Mouse (Mus musculus) midbrain, embryonic 11.5 days (tissue): Measurements from ENCODE around the gene Ranbp17. TPM values are rescaled to one million over a fixed set of nuclear protein-coding genes. Genes with fewer than 3 reads are reported as not detected.

Source experiments
- ATAC-seq: fragments of 200-750 bp; cut with Nextera tagmentation; 2 replicates; pipeline ENCODE4 v1.8.0; 2017; ENCODE audit warnings: moderate TSS enrichment, moderate library complexity; ENCODE audit not compliant: low FRiP score
- DNase-seq: peaks from one replicate; pipeline ENCODE4 v3.0.0; 2015; ENCODE audit warnings: low spot score; ENCODE audit errors: missing footprints
- H3K27ac ChIP-seq: fragments of 300-500 bp; sonication (generic); 2 replicates; pipeline ENCODE4 v1.5.1; 2014; ENCODE audit warnings: low read depth, low read length
- H3K27me3 ChIP-seq: fragments of 300-500 bp; sonication (generic); 2 replicates; pipeline ENCODE4 v1.6.1; 2014; ENCODE audit warnings: mild to moderate bottlenecking, low read length, moderate library complexity, mixed read lengths; ENCODE audit not compliant: control insufficient read depth, insufficient read depth
- H3K36me3 ChIP-seq: fragments of 300-500 bp; sonication (generic); 2 replicates; pipeline ENCODE4 v1.6.1; 2014; ENCODE audit warnings: mild to moderate bottlenecking, low read length, moderate library complexity, mixed read lengths; ENCODE audit not compliant: control insufficient read depth, insufficient read depth
- H3K4me1 ChIP-seq: fragments of 300-500 bp; sonication (generic); 2 replicates; pipeline ENCODE4 v1.6.1; 2014; ENCODE audit warnings: low read length; ENCODE audit not compliant: control insufficient read depth, insufficient read depth
- H3K4me2 ChIP-seq: fragments of 300-500 bp; sonication (generic); 2 replicates; pipeline ENCODE4 v1.6.1; 2014; ENCODE audit warnings: mild to moderate bottlenecking, moderate library complexity
- H3K4me3 ChIP-seq: fragments of 300-500 bp; sonication (generic); 2 replicates; pipeline ENCODE4 v1.5.1; 2014; ENCODE audit warnings: low read depth, low read length
- H3K9ac ChIP-seq: fragments of 300-500 bp; sonication (generic); 2 replicates; pipeline ENCODE4 v1.6.1; 2014; ENCODE audit warnings: low read length
- H3K9me3 ChIP-seq: fragments of 300-500 bp; sonication (generic); 2 replicates; pipeline ENCODE4 v1.6.1; 2016; ENCODE audit warnings: low read length; ENCODE audit not compliant: control insufficient read depth
- WGBS: fragments of 180-500 bp; shearing (Covaris S2); extraction: QIAGEN DNeasy Blood & Tissue Kit; methylation state at CpG from one replicate; pipeline ENCODE4 v1.1.7; 2014; 5-methylcytosine and 5-hydroxymethylcytosine counted together
- polyA plus RNA-seq: library from polyadenylated mRNA; unstranded; fragments of >200 nt; fragmentation: Nextera tagmentation; extraction: Ambion mirVana; gene quantifications from 2 replicates; pipeline ENCODE4 v1.2.1, GENCODE M21; 2014

Ranbp17 gene
- polyA plus RNA-seq, 1 experiment from 2014 or later, result 14.8 TPM

DNA sequence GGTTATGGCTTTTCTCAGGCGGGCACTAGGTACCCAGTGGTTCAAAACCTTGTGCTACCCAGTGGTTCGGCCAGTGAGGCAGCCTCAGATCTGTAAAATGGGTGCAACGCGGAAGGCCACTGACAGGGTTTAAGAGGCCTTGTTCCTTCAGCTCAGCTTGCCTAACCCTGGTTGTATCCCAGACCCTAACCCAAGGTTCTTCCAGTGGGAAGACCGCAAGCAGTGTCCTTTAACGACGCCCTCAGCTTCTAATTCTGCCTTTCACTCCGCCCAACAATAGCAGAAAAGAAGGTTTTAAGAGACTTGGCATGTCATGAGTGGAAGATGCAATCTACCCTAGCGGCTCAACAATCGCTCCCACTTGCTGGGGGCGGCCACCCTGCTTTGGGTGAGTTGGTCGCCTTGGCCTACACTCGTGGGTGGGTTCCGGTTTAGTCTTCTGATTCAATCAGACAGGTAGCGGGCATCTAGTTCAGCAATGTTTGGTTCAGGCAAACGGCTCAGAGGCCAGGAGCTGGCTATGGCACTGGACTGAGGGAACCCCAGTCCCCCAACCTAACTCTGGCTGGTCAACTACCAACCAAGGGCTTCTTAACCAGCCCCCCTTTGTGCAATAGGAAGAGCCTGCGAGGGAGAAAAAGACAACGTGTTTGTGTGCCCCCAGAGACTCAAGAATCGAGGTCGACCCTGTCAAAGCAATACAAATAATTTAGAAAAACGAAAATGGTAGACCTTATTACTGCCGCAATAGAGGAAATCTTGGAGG, 315.0 kb downstream of the Ranbp17 start:
- H3K9me3 ChIP-seq, result no peaks in the 10 kb centered on the region; the same call in 1 of the 2 replicates
- H3K9ac ChIP-seq, result no peak overlapping the region
- 19% methylated on average over 22 of the region's 22 CpGs for WGBS
- H3K27ac ChIP-seq, result no peak overlapping the region
- no peak overlapping the region for H3K4me3 ChIP-seq
- no peaks in the 10 kb centered on the region for H3K36me3 ChIP-seq
- H3K4me1 ChIP-seq, result peaks cover 28% of the 10 kb centered on the region
- no peak overlapping the region for H3K4me2 ChIP-seq
- ATAC-seq (no peak), DNase-seq (peak; percentile 93)
- H3K27me3 ChIP-seq, result peaks cover 90% of the 10 kb centered on the region

- H3K27ac ChIP-seq, result no peak overlapping the region
- H3K4me3 ChIP-seq, result no peak overlapping the region
- H3K4me2 ChIP-seq, result no peak overlapping the region
- WGBS, result 11% methylated on average over 15 of the region's 15 CpGs
- ATAC-seq (no peak), DNase-seq (peak; percentile 95)
- no peak overlapping the region for H3K9ac ChIP-seq
- H3K27me3 ChIP-seq, result peaks cover 89% of the 10 kb centered on the region
- H3K9me3 ChIP-seq, result no peaks in the 10 kb centered on the region; the same call in 1 of the 2 replicates
- H3K36me3 ChIP-seq, result no peaks in the 10 kb centered on the region
- H3K4me1 ChIP-seq, result peaks cover 22% of the 10 kb centered on the region
Measured at GRCm38 (mm10) chr11:33197673-33198072, 315.9 kb downstream of the Ranbp17 start.

GRCm38 (mm10) chr11:33197133-33197514, 316.4 kb downstream of the Ranbp17 start:
- Histone ChIP-seq H3K27me3 (peaks cover 83% of the 10 kb centered on the region), H3K9me3 (no peaks in the 10 kb centered on the region; the same call in 1 of the 2 replicates), H3K4me3 (no peak overlapping the region), H3K36me3 (no peaks in the 10 kb centered on the region), H3K27ac (no peak overlapping the region), H3K4me2 (no peak overlapping the region), H3K9ac (no peak overlapping the region), H3K4me1 (peaks cover 18% of the 10 kb centered on the region)
- 24% methylated on average over 13 of the region's 13 CpGs for WGBS
- DNase-seq (peak; percentile 92), ATAC-seq (no peak)

DNA sequence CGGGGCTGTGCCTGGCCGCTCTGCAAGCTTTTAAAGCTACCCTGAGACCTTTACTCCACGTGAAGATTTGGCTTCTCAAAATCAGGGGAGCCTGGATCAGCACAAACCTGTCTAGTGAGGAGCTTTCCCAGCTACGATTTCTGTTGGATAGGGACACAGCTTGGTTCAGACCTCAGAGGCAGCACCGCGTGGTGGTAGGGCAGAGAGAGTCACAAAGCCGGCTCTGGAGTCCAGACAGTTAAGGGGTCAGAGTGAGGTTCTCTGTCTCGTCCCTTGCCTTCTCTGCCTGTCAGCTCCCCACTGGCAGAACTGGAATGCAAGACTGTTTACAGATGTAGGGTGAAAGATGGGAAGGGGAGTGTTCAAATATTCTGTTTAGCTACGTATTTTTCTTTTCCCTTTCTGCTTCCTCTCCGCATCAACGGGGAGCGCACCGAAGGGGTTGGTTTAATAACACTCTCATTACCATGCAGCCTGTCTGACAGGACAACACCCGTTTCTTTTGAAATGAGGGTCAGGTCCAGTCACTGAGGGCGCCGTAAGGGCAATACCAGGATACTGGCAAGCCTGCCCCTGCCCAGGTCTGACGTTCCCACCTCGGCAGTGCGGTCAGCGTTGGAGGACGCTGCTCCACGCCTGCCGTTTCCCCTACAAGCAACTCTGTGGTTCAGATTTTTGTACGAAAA, 317.0 kb downstream of the Ranbp17 start:
- H3K27me3 ChIP-seq, result peaks cover 79% of the 10 kb centered on the region
- H3K4me1 ChIP-seq, result peaks cover 18% of the 10 kb centered on the region
- peak; percentile 97 for DNase-seq
- no peaks in the 10 kb centered on the region; the same call in 1 of the 2 replicates for H3K9me3 ChIP-seq
- WGBS, result 7% methylated on average over 24 of the region's 24 CpGs
- no peak overlapping the region for H3K4me2 ChIP-seq
- H3K36me3 ChIP-seq, result no peaks in the 10 kb centered on the region
- H3K9ac ChIP-seq, result no peak overlapping the region
- no peak overlapping the region for H3K27ac ChIP-seq
- no peak for ATAC-seq
- H3K4me3 ChIP-seq, result no peak overlapping the region

GRCm38 (mm10) chr11:33195531-33196446, 317.8 kb downstream of the Ranbp17 start:
- peaks cover 75% of the 10 kb centered on the region for H3K27me3 ChIP-seq
- H3K4me1 ChIP-seq, result peaks cover 11% of the 10 kb centered on the region
- no peak overlapping the region for H3K4me2 ChIP-seq
- no peaks in the 10 kb centered on the region; the same call in 1 of the 2 replicates for H3K9me3 ChIP-seq
- no peak overlapping the region for H3K4me3 ChIP-seq
- peak; percentile 90 for DNase-seq
- WGBS, result 5% methylated on average over 25 of the region's 25 CpGs
- ATAC-seq, result no peak; the same call in 1 of the 2 replicates
- H3K27ac ChIP-seq, result no peak overlapping the region
- no peak overlapping the region for H3K9ac ChIP-seq
- H3K36me3 ChIP-seq, result no peaks in the 10 kb centered on the region

- H3K27ac ChIP-seq, result no peak overlapping the region
- H3K4me3 ChIP-seq, result no peak overlapping the region
- no peaks in the 10 kb centered on the region; the same call in 1 of the 2 replicates for H3K9me3 ChIP-seq
- peaks cover 4% of the 10 kb centered on the region for H3K4me1 ChIP-seq
- 16% methylated on average over 7 of the region's 7 CpGs for WGBS
- H3K9ac ChIP-seq, result no peak overlapping the region
- no peak overlapping the region for H3K4me2 ChIP-seq
- DNase-seq, result peak; percentile 93
- peaks cover 67% of the 10 kb centered on the region for H3K27me3 ChIP-seq
- ATAC-seq, result no peak
- H3K36me3 ChIP-seq, result no peaks in the 10 kb centered on the region
Measured at GRCm38 (mm10) chr11:33195061-33195460, 318.5 kb downstream of the Ranbp17 start.

GRCm38 (mm10) chr11:33193695-33194094, 319.9 kb downstream of the Ranbp17 start:
- Histone ChIP-seq H3K4me2 (peak overlapping the region; percentile 32; the same call in 1 of the 2 replicates), H3K4me3 (no peak overlapping the region), H3K4me1 (peaks cover 3% of the 10 kb centered on the region; the same call in 1 of the 2 replicates), H3K9ac (no peak overlapping the region), H3K9me3 (no peaks in the 10 kb centered on the region; the same call in 1 of the 2 replicates), H3K36me3 (no peaks in the 10 kb centered on the region), H3K27ac (no peak overlapping the region), H3K27me3 (peaks cover 57% of the 10 kb centered on the region)
- ATAC-seq (peak; percentile 83), DNase-seq (peak; percentile 94)
- WGBS, result 1% methylated on average over 10 of the region's 12 CpGs

DNA sequence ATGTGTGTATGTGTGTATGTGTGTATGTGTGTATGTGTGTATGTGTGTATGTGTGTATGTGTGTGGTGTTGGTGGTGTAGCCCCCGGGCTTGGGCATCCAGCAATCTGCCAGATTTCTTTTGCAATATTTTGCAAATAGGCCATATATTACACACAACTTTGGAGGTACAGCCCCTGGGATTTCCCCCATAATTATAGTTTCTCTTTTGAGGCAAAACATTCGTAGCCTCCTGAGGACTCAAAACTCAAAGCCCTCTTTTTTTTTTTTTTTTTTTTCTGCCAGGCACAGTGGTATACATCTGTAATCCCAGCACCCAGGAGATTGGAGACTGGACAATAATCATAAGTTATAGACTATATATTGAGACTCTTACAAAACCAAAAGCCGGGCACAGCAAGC, 331.7 kb downstream of the Ranbp17 start:
- no peak overlapping the region for H3K9ac ChIP-seq
- no peak overlapping the region for H3K27ac ChIP-seq
- H3K36me3 ChIP-seq, result no peaks in the 10 kb centered on the region
- WGBS, result 85% methylated on average over 3 of the region's 3 CpGs
- H3K27me3 ChIP-seq, result no peaks in the 10 kb centered on the region; the same call in 1 of the 2 replicates
- no peaks in the 10 kb centered on the region for H3K9me3 ChIP-seq
- DNase-seq (no peak), ATAC-seq (no peak)
- no peak overlapping the region for H3K4me2 ChIP-seq
- H3K4me1 ChIP-seq, result peaks cover 15% of the 10 kb centered on the region
- H3K4me3 ChIP-seq, result no peak overlapping the region
